Mouse (Mus musculus) cerebellum, adult 2 months (tissue): ENCODE data around the gene Vps13c.

Experiments used
- CTCF ChIP-seq: fragments of 200-500 bp; IDR thresholded peaks from 2 replicates; pipeline ENCODE4 v1.5.1; 2011; ENCODE audit warnings: low read depth, mild to moderate bottlenecking, control low read depth, low read length, moderate library complexity, borderline replicate concordance; ENCODE audit not compliant: insufficient read depth
- POLR2A ChIP-seq: fragments of 200-500 bp; IDR thresholded peaks from 2 replicates; pipeline ENCODE4 v1.6.1; 2011; ENCODE audit warnings: low read length, control low read depth, borderline replicate concordance; ENCODE audit not compliant: insufficient read depth

- peak; percentile 80 for TF ChIP-seq CTCF
- TF ChIP-seq POLR2A, result no peak
These were observed 35.1 kb downstream of the Vps13c start for GRCm38 (mm10) chr9:67875337-67875736.
